Mouse (Mus musculus): ENCODE measurements around the gene Gm38392.

Gene Gm38392

GRCm38 (mm10) chr3:88214971-88215552 lies 71.9 kb downstream of the Gm38392 start:
- DNase-seq (ENCODE audit: low spot score): no peak

- DNase-seq (ENCODE audit: low spot score): no peak
These were observed 72.6 kb downstream of the Gm38392 start for GRCm38 (mm10) chr3:88214197-88214938.

- DNase-seq (ENCODE audit: low spot score): peak; percentile 32
These were observed 74.0 kb downstream of the Gm38392 start for GRCm38 (mm10) chr3:88213019-88213418.

GRCm38 (mm10) chr3:88212356-88212755 lies 74.7 kb downstream of the Gm38392 start:
- no peak for DNase-seq (ENCODE audit: low spot score)

- no peak for DNase-seq (ENCODE audit: low spot score)
These were observed 76.1 kb downstream of the Gm38392 start for GRCm38 (mm10) chr3:88210918-88211317.

GRCm38 (mm10) chr3:88210121-88210520 lies 76.9 kb downstream of the Gm38392 start:
- no peak for DNase-seq (ENCODE audit: low spot score)

- DNase-seq (ENCODE audit: low spot score): no peak
These were observed 77.7 kb downstream of the Gm38392 start for GRCm38 (mm10) chr3:88209306-88209705.

GRCm38 (mm10) chr3:88208226-88208720 lies 78.7 kb downstream of the Gm38392 start:
- no peak for DNase-seq (ENCODE audit: low spot score)

GRCm38 (mm10) chr3:88207451-88208100 lies 79.4 kb downstream of the Gm38392 start:
- no peak for DNase-seq (ENCODE audit: low spot score)

GRCm38 (mm10) chr3:88206901-88207371 lies 80.1 kb downstream of the Gm38392 start:
- no peak for DNase-seq (ENCODE audit: low spot score)

GRCm38 (mm10) chr3:88206500-88206899 lies 80.5 kb downstream of the Gm38392 start:
- no peak for DNase-seq (ENCODE audit: low spot score)

GRCm38 (mm10) chr3:88205563-88206491 lies 81.2 kb downstream of the Gm38392 start:
- DNase-seq (ENCODE audit: low spot score): no peak

GRCm38 (mm10) chr3:88205176-88205562 lies 81.8 kb downstream of the Gm38392 start:
- no peak for DNase-seq (ENCODE audit: low spot score)

GRCm38 (mm10) chr3:88204751-88205150 lies 82.3 kb downstream of the Gm38392 start:
- no peak for DNase-seq (ENCODE audit: low spot score)

- no peak for DNase-seq (ENCODE audit: low spot score)
These were observed 82.9 kb downstream of the Gm38392 start for GRCm38 (mm10) chr3:88203999-88204700.

- no peak for DNase-seq (ENCODE audit: low spot score)
These were observed 83.6 kb downstream of the Gm38392 start for GRCm38 (mm10) chr3:88203456-88203855.

- no peak for DNase-seq (ENCODE audit: low spot score)
These were observed 84.0 kb downstream of the Gm38392 start for GRCm38 (mm10) chr3:88202986-88203385.

- no peak for DNase-seq (ENCODE audit: low spot score)
These were observed 85.4 kb downstream of the Gm38392 start for GRCm38 (mm10) chr3:88201640-88202039.

- no peak for DNase-seq (ENCODE audit: low spot score)
These were observed 86.1 kb downstream of the Gm38392 start for GRCm38 (mm10) chr3:88200972-88201330.

- no peak for DNase-seq (ENCODE audit: low spot score)
These were observed 86.6 kb downstream of the Gm38392 start for GRCm38 (mm10) chr3:88200161-88200971.

All from c-Kit-positive CD71-positive TER-119-positive erythroid progenitor cells, embryonic 14.5 days (primary cell).